Mouse (Mus musculus) bone marrow macrophage, adult 2 months (primary cell): ENCODE measurements around the gene Bcl2a1a. TPM values are rescaled to one million over a fixed set of nuclear protein-coding genes. Genes with fewer than 3 reads are reported as not detected.
"Not testable (repeated sequence)": the region's sequence is repeated elsewhere in the genome, so short reads cannot be mapped to it uniquely, and the experiment has no call there.

Experiments used
- H3K27ac ChIP-seq: 2 replicates; pipeline ENCODE4 v1.5.1; 2012; ENCODE audit warnings: low read depth, low read length; ENCODE audit not compliant: insufficient read depth
- H3K4me1 ChIP-seq: 2 replicates; pipeline ENCODE4 v1.6.1; 2012; ENCODE audit warnings: low read length; ENCODE audit not compliant: control insufficient read depth, insufficient read depth
- H3K4me3 ChIP-seq: 2 replicates; pipeline ENCODE4 v1.5.1; 2012; ENCODE audit warnings: mild to moderate bottlenecking, low read length, moderate library complexity; ENCODE audit not compliant: insufficient read depth
- CTCF ChIP-seq: IDR thresholded peaks from 2 replicates; pipeline ENCODE4 v1.5.1; 2012; ENCODE audit warnings: low read depth, mild to moderate bottlenecking, low read length, moderate library complexity
- POLR2A ChIP-seq: IDR thresholded peaks from 2 replicates; pipeline ENCODE4 v1.6.1; 2012; ENCODE audit warnings: mild to moderate bottlenecking, low read depth, low read length, borderline replicate concordance
- polyA plus RNA-seq: library from polyadenylated mRNA; stranded (reverse); fragments of >200 nt; gene quantifications from 2 replicates; pipeline ENCODE4 v1.2.4, GENCODE M21; 2012; ENCODE audit not compliant: missing spikeins, insufficient read depth, insufficient read length

Bcl2a1a gene
- not detected in 2 replicates for polyA plus RNA-seq

DNA sequence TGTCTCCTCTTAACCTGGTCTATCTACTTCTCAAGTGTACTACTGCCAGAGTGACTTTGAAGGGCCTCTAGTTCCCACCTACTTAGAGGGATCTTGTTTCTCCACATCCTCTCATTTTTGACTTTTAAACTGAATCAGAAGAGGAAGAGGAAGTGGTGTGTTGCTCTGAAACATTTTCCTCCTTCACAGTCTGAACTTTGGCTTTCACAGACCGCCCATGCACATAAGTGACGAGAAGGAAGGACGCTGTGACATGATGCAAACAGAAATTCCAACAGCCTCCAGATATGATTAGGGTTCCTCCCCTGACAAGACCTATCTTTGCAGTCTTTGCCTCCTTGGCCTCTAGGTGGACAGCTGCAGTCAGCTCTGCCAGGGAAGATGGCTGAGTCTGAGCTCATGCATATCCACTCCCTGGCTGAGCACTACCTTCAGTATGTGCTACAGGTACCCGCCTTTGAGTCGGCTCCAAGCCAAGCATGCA is at the start of gene Bcl2a1a:
TSS of gene Bcl2a1a (plus strand) at position 231 of the 484 bp plus-strand sequence.
- H3K4me3 ChIP-seq, H3K4me1 ChIP-seq: not testable (repeated sequence)
- peak within 1 kb of the TSS; percentile 14; the same call in 1 of the 2 replicates for H3K27ac ChIP-seq

DNA sequence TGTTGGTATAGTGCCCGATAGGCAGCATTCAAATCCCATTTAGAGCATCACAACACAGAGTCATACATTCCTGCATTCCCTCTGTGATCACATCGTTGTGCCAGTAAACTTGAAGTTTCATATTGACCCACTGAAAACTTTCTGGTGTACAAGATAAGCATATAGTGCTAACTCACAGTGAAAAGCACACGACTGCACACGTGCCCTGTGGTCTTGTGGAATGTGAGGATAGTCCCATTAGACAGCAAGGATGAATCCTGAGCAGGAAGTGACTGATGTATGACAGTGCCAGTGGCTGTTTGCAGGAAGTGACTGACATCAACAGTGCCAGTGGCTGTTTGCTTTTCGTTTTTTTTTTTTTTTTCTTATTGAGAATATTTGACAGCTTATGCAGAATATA is 40.1 kb upstream of the Bcl2a1a start:
- not testable (repeated sequence) for H3K27ac ChIP-seq, H3K4me3 ChIP-seq, H3K4me1 ChIP-seq

- H3K4me3 ChIP-seq, H3K4me1 ChIP-seq, H3K27ac ChIP-seq: not testable (repeated sequence)
Observed at GRCm38 (mm10) chr9:88938312-88938711, 18.4 kb upstream of the Bcl2a1a start.

- not testable (repeated sequence) for H3K4me1 ChIP-seq, H3K27ac ChIP-seq, H3K4me3 ChIP-seq
Observed at GRCm38 (mm10) chr9:88951466-88951865, 5.2 kb upstream of the Bcl2a1a start.

- not testable (repeated sequence) for H3K27ac ChIP-seq, H3K4me3 ChIP-seq, H3K4me1 ChIP-seq
Observed at GRCm38 (mm10) chr9:88953151-88953550, 3.5 kb upstream of the Bcl2a1a start.

GRCm38 (mm10) chr9:88955224-88955623 is 1.5 kb upstream of the Bcl2a1a start:
- not testable (repeated sequence) for H3K27ac ChIP-seq, H3K4me1 ChIP-seq, H3K4me3 ChIP-seq

DNA sequence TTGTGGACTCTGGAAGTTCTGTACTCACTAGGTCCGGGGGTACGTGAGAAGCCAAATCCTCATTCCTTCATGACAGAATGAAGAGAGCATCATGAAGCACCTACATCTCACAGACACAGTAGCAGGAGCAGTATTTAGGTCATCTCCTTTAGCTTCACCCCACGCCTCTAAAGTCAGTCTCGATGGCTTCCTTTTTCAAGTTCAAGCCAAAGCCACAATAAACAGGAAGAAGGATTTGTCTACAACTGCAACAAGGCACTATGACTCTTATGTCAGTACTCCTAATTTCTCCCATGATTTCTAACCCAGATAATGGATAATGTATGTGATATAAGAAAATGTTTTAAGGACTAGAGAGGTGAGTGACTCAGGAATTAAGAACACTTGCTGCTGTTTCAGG is 665 bp upstream of the Bcl2a1a start:
- not testable (repeated sequence) for H3K4me1 ChIP-seq, H3K4me3 ChIP-seq, H3K27ac ChIP-seq

GRCm38 (mm10) chr9:88958891-88959290 is 2.2 kb downstream of the Bcl2a1a start:
- TF ChIP-seq POLR2A, result no peak
- no peak for TF ChIP-seq CTCF
- peaks cover 2% of the 10 kb centered on the region; the same call in 1 of the 2 replicates for H3K4me1 ChIP-seq
- no peak overlapping the region for H3K4me3 ChIP-seq
- H3K27ac ChIP-seq, result no peak overlapping the region

- H3K4me3 ChIP-seq, H3K27ac ChIP-seq, H3K4me1 ChIP-seq: not testable (repeated sequence)
Observed at GRCm38 (mm10) chr9:88959981-88960380, 3.3 kb downstream of the Bcl2a1a start.

DNA sequence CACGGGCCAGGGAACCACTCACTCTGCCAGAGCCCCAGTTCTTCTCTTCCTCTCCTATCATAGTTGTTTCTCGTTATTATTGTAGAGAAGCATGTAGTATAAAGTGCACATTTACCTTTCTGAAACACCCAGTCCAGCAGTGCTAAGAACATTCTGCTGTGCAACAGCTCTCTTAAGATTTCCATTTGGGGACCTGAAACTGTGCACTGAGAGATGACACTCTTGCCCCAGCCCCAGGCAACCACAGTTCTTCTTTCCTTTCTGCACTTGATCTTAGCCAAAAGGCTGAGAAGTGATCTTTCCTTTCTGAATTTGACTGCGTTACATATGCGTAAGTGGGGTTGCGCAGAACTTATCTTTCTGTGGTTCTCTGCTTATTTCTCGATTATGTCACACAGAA is 9.8 kb downstream of the Bcl2a1a start:
- not testable (repeated sequence) for H3K4me1 ChIP-seq, H3K27ac ChIP-seq, H3K4me3 ChIP-seq

GRCm38 (mm10) chr9:88969502-88969901 is 12.8 kb downstream of the Bcl2a1a start:
- not testable (repeated sequence) for H3K27ac ChIP-seq, H3K4me3 ChIP-seq, H3K4me1 ChIP-seq

DNA sequence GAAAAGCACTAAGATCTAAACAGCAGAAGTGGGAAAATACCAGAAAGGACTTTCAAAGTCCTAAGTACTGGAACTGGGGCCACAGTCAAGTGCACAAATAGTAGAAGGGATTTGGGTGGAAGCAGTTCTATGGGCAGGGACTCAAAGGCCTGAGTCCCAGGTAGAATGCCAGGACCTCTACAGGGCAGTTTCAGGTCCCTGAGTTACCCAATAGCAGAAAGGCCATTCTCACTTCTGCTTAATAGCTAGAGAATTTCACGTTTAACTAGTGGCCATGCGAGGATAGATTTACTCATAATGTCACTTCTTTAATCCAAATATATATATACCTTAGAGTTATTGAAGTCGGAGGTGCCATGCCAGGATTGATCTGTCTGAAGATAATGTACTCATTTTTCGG is 20.2 kb downstream of the Bcl2a1a start:
- H3K27ac ChIP-seq, H3K4me1 ChIP-seq, H3K4me3 ChIP-seq: not testable (repeated sequence)

DNA sequence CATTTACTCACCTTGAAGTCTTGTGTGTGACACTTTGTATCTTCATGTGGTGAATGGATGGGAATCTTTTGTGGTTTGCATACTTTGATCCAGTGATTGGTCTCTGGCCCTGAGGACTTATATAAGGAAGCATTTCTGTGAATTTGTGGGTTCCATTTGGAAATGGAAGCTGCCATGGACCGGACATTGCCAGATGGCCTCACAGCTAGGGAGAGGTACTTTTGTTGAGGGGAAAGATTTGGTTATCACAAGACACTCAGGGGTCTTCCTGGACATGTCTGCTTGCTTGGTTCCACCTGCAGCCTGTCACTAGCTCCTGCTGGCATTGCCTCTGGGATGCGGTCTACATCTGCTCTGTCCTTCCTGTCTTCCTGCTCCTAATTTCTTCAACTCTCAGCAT is 23.1 kb downstream of the Bcl2a1a start:
- not testable (repeated sequence) for H3K27ac ChIP-seq, H3K4me3 ChIP-seq, H3K4me1 ChIP-seq

- not testable (repeated sequence) for H3K27ac ChIP-seq, H3K4me3 ChIP-seq, H3K4me1 ChIP-seq
Observed at GRCm38 (mm10) chr9:89001541-89001940, 44.8 kb downstream of the Bcl2a1a start.
